In genomic region chr5:3247333-3247732, GRCm38 (mm10) we compare ENCODE assay signal across 29 mouse cellular contexts.
A peak's percentile ranks its signal among the peaks of the same experiment; 100 is the strongest.
DNase-seq lines count a peak whose midpoint lies in the region; ATAC-seq and TF ChIP-seq lines count a peak whose summit lies in the region.
"Had no signal": no experiment of that assay in that cellular context is flagged by ENCODE, and none has a peak within 500 bp of the region (broad histone marks: within the 10 kb centered on the region; RNA-seq: fewer than 3 reads in every experiment).

No protein-coding gene starts in this region.

- no peaks in the 10 kb centered on the region for H3K36me3 ChIP-seq in C2C12 (ENCODE audit: control insufficient read depth, insufficient read depth)
- H3K36me3 ChIP-seq in splenic B cell, adult 2 months (ENCODE audit: control insufficient read depth, insufficient read depth, low read length, poor library complexity, severe bottlenecking): no peaks in the 10 kb centered on the region
- H3K36me3 ChIP-seq in hindbrain, embryonic 16.5 days (ENCODE audit: control insufficient read depth, insufficient read depth, low read length): no peaks in the 10 kb centered on the region
- H3K36me3 ChIP-seq: embryonic facial prominence, embryonic 13.5 days; intestine, embryonic 15.5 days; limb, embryonic 12.5 days; liver, embryonic 15.5 days had no signal

- H3K9ac ChIP-seq in hindbrain, embryonic 16.5 days (ENCODE audit: low read depth, low read length): no peak overlapping the region
- H3K9ac ChIP-seq: embryonic facial prominence, embryonic 13.5 days; intestine, embryonic 15.5 days; limb, embryonic 12.5 days; liver, embryonic 15.5 days; lung, embryonic 14.5 days had no signal

- ATAC-seq in hematopoietic stem cell, adult 5-6 weeks (replicated peaks in 1 of 2; ENCODE audit: insufficient read depth in 1 of 2, low FRiP score in 2 of 2, low TSS enrichment in 1 of 2, low read depth in 1 of 2, poor library complexity in 2 of 2, severe bottlenecking in 2 of 2): peak; percentile 53 to 72; a peak in 2 of 4 replicates
- ATAC-seq in hindbrain, embryonic 16.5 days: no peak
- ATAC-seq: forebrain, embryonic 16.5 days; hindbrain, postnatal 0 days; intestine, embryonic 15.5 days had no signal

- no peaks in the 10 kb centered on the region for H3K27me3 ChIP-seq in C2C12 (ENCODE audit: control insufficient read depth, insufficient read depth, insufficient read length)
- H3K27me3 ChIP-seq in splenic B cell, adult 2 months (ENCODE audit: control insufficient read depth, insufficient read depth, low read length, poor library complexity, severe bottlenecking): no peaks in the 10 kb centered on the region
- no peaks in the 10 kb centered on the region for H3K27me3 ChIP-seq in hindbrain, embryonic 16.5 days (replicated peaks; ENCODE audit: control insufficient read depth, insufficient read depth, low read length)
- H3K27me3 ChIP-seq: embryonic facial prominence, embryonic 13.5 days; intestine, embryonic 15.5 days; limb, embryonic 12.5 days; liver, embryonic 15.5 days had no signal

- H3ac ChIP-seq in C2C12 (ENCODE audit: control insufficient read depth, insufficient read length, low read depth): no peak overlapping the region

- no peaks in the 10 kb centered on the region for H3K79me3 ChIP-seq in C2C12 (ENCODE audit: low read depth)

- no peak overlapping the region for H3K27ac ChIP-seq in hindbrain, embryonic 16.5 days (ENCODE audit: low read depth, low read length)
- H3K27ac ChIP-seq: embryonic facial prominence, embryonic 13.5 days; gastrocnemius, adult 2 months; hindbrain, postnatal 0 days; intestine, embryonic 15.5 days; layer of hippocampus, adult 2 months; limb, embryonic 12.5 days; liver, embryonic 15.5 days had no signal

- no peaks in the 10 kb centered on the region for H3K79me2 ChIP-seq in C2C12 (ENCODE audit: control insufficient read depth, insufficient read depth)

- WGBS in hindbrain, embryonic 16.5 days: 75% methylated on average over 2 of the region's 2 CpGs

- no peak overlapping the region for H3K4me3 ChIP-seq in C2C12 (ENCODE audit: insufficient read depth, poor library complexity, severe bottlenecking)
- H3K4me3 ChIP-seq in hindbrain, embryonic 16.5 days (ENCODE audit: low read length): no peak overlapping the region
- H3K4me3 ChIP-seq: embryonic facial prominence, embryonic 13.5 days; erythroblast, embryonic 14.5 days; gastrocnemius, adult 2 months; intestine, embryonic 15.5 days; layer of hippocampus, adult 2 months; limb, embryonic 12.5 days; liver, embryonic 15.5 days had no signal

- H3K4me2 ChIP-seq in hindbrain, embryonic 16.5 days (ENCODE audit: low read length): no peak overlapping the region
- H3K4me2 ChIP-seq: embryonic facial prominence, embryonic 13.5 days; intestine, embryonic 15.5 days; limb, embryonic 12.5 days; liver, embryonic 15.5 days; lung, embryonic 14.5 days had no signal

- TF ChIP-seq CTCF in C2C12 (IDR thresholded peaks at IDR 0.05; ENCODE audit: control insufficient read depth, insufficient read depth, insufficient read length): no peak

- H3K9me3 ChIP-seq in hindbrain, embryonic 16.5 days (ENCODE audit: control insufficient read depth, low read length): no peaks in the 10 kb centered on the region
- H3K9me3 ChIP-seq: embryonic facial prominence, embryonic 13.5 days; intestine, embryonic 15.5 days; limb, embryonic 12.5 days; liver, embryonic 15.5 days had no signal

- DNase-seq in Muller cell, postnatal 12 days (ENCODE audit: inconsistent ontology term): peak; percentile 47
- peak; percentile 1 for DNase-seq in splenic B cell, adult 2 months (ENCODE audit: low read depth, low spot score)
- DNase-seq in cerebellum, adult 11-12 months: no peak
- no peak for DNase-seq in layer of hippocampus, adult 9-11 months
- DNase-seq: adrenal gland, postnatal 25 days; cerebellum, adult 8-10 months; cerebellum, postnatal 36 days; embryo, embryonic 11 days; gastrocnemius, adult 2 months; gastrocnemius, postnatal 36 days; heart, postnatal 14 days; kidney, adult 2 months; layer of hippocampus, postnatal 36 days; lung, embryonic 14.5 days; lung, postnatal 14 days; midbrain, embryonic 14.5 days; right cerebral cortex, postnatal 25 days; thymus, postnatal 25 days had no signal

- no peaks in the 10 kb centered on the region for H3K4me1 ChIP-seq in hindbrain, embryonic 16.5 days (ENCODE audit: control insufficient read depth, insufficient read depth, low read depth, low read length)
- H3K4me1 ChIP-seq: intestine, embryonic 15.5 days; limb, embryonic 12.5 days; liver, embryonic 15.5 days had no signal

TF ChIP-seq in C2C12, 6 proteins besides CTCF, POLR2A, EP300 and RAD21:
- TF ChIP-seq CEBPB (IDR thresholded peaks at IDR 0.05; ENCODE audit: low read depth): no peak
- TF ChIP-seq USF1 (IDR thresholded peaks at IDR 0.05; ENCODE audit: low read depth): peak; percentile 83
- no peak for TF ChIP-seq FOSL1 (IDR thresholded peaks at IDR 0.05; ENCODE audit: insufficient read depth, low read length, poor library complexity, severe bottlenecking)
- no peak for TF ChIP-seq MYOD1 (IDR thresholded peaks at IDR 0.05; ENCODE audit: control insufficient read depth, insufficient read length, low read depth)
- no peak for TF ChIP-seq MYOG (IDR thresholded peaks at IDR 0.05; ENCODE audit: control insufficient read depth, extremely low read depth, insufficient read length)

Comparison
In these comparisons a context has a peak if more than half of its experiments do, and no peak if none do; other contexts are left out.
1. DNase-seq: peak in Muller cell, postnatal 12 days (single experiment) and splenic B cell, adult 2 months (single experiment); none in cerebellum, adult 11-12 months (single experiment) and layer of hippocampus, adult 9-11 months (single experiment).